Mouse (Mus musculus) neural tube, embryonic 13.5 days (tissue): ENCODE results near the gene Anxa4. TPM values are rescaled to one million over a fixed set of nuclear protein-coding genes. Genes with fewer than 3 reads are reported as not detected.

ENCODE experiments used
- ATAC-seq: fragments of 200-750 bp; cut with Nextera tagmentation; 2 replicates; pipeline ENCODE4 v1.8.0; 2017; ENCODE audit warnings: low read depth, mild to moderate bottlenecking, moderate TSS enrichment, moderate library complexity
- H3K27ac ChIP-seq: fragments of 300-500 bp; sonication (generic); replicated peaks from 2 replicates; pipeline ENCODE4 v1.5.1; 2015; ENCODE audit warnings: moderate library complexity, mild to moderate bottlenecking, inconsistent platforms
- H3K27me3 ChIP-seq: fragments of 300-500 bp; sonication (generic); 2 replicates; pipeline ENCODE4 v1.6.1; 2015; ENCODE audit warnings: mild to moderate bottlenecking, inconsistent platforms
- H3K36me3 ChIP-seq: fragments of 300-500 bp; sonication (generic); 2 replicates; pipeline ENCODE4 v1.6.1; 2015; ENCODE audit warnings: mild to moderate bottlenecking, inconsistent platforms
- H3K4me1 ChIP-seq: fragments of 300-500 bp; sonication (generic); replicated peaks from 2 replicates; pipeline ENCODE4 v1.6.1; 2015; ENCODE audit warnings: inconsistent platforms
- H3K4me2 ChIP-seq: fragments of 300-500 bp; sonication (generic); 2 replicates; pipeline ENCODE4 v1.6.1; 2015; ENCODE audit warnings: inconsistent platforms, mild to moderate bottlenecking, moderate library complexity
- H3K4me3 ChIP-seq: fragments of 300-500 bp; sonication (generic); 2 replicates; pipeline ENCODE4 v1.5.1; 2015; ENCODE audit warnings: mild to moderate bottlenecking, inconsistent platforms
- H3K9ac ChIP-seq: fragments of 300-500 bp; sonication (generic); 2 replicates; pipeline ENCODE4 v1.6.1; 2015; ENCODE audit warnings: moderate library complexity, mild to moderate bottlenecking, inconsistent platforms
- H3K9me3 ChIP-seq: fragments of 300-500 bp; sonication (generic); 2 replicates; pipeline ENCODE4 v1.6.1; 2016; ENCODE audit warnings: inconsistent platforms
- WGBS: fragments of 180-500 bp; shearing (Covaris S2); methylation state at CpG from one replicate; pipeline ENCODE4 v1.1.7; 2015; 5-methylcytosine and 5-hydroxymethylcytosine counted together
- polyA plus RNA-seq: library from polyadenylated mRNA; unstranded; fragments of >200 nt; fragmentation: Nextera tagmentation; extraction: Ambion mirVana; gene quantifications from 2 replicates; pipeline ENCODE4 v1.2.1, GENCODE M21; 2015

Gene Anxa4
- polyA plus RNA-seq, 1 experiment from 2014 or later, result 5.2 TPM

DNA sequence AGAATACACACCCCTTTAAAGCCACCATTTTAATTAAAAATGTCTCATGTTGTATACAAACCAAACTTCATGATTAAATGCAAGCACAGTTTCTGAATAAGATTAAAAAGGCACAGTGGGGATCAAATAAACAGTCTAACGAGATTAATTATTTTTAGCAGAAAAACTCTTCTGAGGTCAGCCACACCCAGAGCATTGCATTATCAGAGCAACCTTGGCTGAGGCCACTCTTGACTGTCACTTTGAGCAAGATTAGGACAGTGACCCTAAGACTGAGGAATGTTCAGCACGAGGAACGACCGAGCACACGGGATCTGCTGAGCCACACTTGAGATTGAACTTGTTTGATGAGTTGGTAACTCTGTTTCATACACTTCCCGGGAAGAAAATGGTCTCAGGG, 56.6 kb downstream of the Anxa4 start:
- Histone ChIP-seq H3K4me3 (no peak overlapping the region), H3K4me2 (no peak overlapping the region), H3K9me3 (no peaks in the 10 kb centered on the region), H3K27ac (no peak overlapping the region), H3K9ac (no peak overlapping the region), H3K27me3 (no peaks in the 10 kb centered on the region), H3K36me3 (no peaks in the 10 kb centered on the region), H3K4me1 (peaks cover 15% of the 10 kb centered on the region)
- ATAC-seq, result no peak
- 84% methylated on average over 6 of the region's 6 CpGs for WGBS

DNA sequence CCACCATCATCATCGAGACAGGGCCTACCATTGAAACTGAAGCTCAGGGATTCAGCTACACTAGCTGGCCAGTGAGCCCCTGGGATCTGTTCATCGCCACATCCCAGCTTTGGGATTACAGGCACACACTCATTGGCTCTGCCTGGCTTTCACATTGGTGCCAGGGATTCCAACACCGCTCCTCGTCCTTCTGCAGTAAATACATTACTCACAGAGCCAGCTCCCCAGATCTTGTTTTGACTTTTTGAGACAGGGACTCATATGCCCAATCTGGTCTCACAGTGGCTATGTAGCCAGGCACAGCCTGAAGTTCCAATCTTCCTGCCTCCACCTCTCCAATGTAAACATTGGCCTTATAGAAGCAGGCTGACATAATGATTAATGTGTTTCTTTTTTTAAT, 57.1 kb downstream of the Anxa4 start:
- Histone ChIP-seq H3K4me3 (no peak overlapping the region), H3K27ac (no peak overlapping the region), H3K9ac (no peak overlapping the region), H3K4me2 (no peak overlapping the region), H3K27me3 (no peaks in the 10 kb centered on the region), H3K4me1 (peaks cover 19% of the 10 kb centered on the region), H3K9me3 (no peaks in the 10 kb centered on the region), H3K36me3 (no peaks in the 10 kb centered on the region)
- WGBS, result 91% methylated on average over 4 of the region's 4 CpGs
- ATAC-seq, result no peak

DNA sequence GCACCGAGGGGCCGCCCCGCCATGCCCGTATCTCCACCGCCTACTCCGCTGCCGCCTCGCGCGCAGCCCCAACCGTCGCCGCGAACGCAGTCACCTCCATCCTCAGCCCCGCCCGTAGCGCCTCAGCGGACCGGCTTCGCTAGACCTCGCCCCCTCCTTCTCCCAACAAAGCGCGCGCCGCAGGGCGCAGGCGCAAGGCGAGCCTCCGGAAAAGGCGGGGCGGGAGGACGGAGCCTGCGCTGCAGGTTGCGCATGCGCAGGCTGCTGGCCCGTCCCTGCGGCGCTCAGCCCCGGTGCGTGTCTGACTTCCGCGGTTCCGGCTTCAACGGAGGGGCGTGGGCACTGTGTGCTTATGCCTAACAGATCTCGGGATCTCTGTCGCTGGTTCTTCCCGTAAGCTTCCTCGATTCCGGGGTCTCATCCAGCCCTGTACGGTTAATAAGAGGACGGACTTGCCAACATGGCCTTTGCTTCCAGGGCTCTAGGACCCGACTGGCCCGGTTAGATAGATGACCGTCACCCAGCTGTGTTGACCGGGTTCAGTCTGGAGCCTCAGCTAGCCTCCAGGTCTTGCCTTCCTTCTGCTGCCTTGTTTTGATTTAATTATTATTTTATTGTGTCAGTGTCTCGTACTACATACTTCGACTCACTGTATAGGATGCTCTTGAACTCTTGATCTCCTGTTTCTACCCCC, 60.1 kb downstream of the Anxa4 start, which contains the start of gene Gmcl1:
TSS of gene Gmcl1 (minus strand) at position 201 of the 694 bp plus-strand sequence.
- Histone ChIP-seq H3K27ac (peak within 1 kb of the TSS; percentile 97), H3K4me2 (peak within 1 kb of the TSS; percentile 91), H3K27me3 (no peaks in the 10 kb centered on the region), H3K9me3 (no peaks in the 10 kb centered on the region), H3K9ac (peak within 1 kb of the TSS; percentile 97), H3K36me3 (no peaks in the 10 kb centered on the region), H3K4me3 (peak within 1 kb of the TSS; percentile 98), H3K4me1 (peaks cover 34% of the 10 kb centered on the region)
- peak; percentile 96 for ATAC-seq
- WGBS, result under 1% methylated on average over 59 of the region's 59 CpGs

DNA sequence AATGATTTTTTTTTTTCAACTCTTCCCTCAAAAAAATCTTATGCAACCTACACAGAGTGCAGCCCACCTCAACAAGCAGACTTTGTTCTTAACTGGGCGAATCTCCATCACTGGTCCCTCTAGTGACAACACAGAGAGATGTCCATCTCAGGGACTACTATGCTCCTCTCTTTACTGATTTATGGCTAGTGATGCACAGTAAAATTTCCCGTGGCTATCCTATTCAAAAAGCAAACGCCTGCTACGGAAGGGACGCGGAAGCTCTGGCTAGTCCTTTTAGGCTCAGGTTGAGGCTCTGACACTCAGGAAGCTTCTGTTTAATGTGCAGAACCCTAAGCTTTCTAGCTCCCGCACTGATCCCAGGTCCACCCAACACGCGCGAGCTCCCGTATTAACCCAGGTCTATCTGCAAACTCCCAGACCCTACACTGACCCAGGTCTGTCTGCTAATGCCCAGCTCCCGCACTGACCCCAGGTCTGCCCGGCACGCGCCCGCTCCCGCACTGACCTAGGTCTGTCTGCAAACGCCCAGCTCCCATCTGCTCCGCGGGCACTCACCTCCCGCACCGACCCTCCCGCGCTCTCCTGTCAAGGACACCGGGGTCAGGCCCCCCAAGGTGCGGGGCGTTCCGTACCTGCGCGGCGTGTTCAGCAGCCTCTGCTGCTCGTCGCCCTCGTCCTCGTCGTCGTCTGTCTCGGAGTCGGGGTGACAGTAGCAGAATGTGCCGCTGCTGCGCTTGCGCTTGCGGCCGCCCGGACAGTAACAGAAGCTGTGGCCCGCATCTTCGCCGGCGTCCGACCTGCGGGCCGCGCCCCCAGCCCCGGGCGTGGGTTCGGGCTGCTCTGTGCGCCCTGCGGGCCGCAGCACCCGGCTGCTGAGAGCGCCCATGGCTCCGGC, 60.9 kb downstream of the Anxa4 start:
- ATAC-seq, result peak; percentile 78
- H3K27ac ChIP-seq, result peak overlapping the region; percentile 97
- WGBS, result under 1% methylated on average over 62 of the region's 62 CpGs

DNA sequence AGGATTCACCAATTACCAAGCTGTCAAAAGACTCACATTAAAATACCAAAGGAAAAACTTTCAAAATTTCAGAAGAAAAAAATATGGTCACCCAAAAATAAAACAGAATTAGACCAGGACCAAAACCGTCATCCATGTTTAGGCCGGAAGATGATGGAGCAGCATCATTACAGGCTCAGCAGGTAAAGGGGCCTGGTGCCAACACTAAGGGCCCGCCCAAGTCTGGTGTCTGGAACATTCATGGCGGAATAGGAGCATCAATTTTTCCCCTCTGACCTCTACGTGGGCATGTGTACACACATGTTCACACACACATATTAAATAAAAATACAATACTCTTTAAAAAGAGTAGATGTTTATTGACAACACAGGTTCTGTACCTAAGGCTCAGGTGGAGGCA, 64.7 kb downstream of the Anxa4 start:
- no peaks in the 10 kb centered on the region for H3K27me3 ChIP-seq
- H3K9me3 ChIP-seq, result no peaks in the 10 kb centered on the region
- no peak overlapping the region for H3K4me3 ChIP-seq
- peaks cover 18% of the 10 kb centered on the region for H3K36me3 ChIP-seq
- no peak for ATAC-seq
- H3K4me2 ChIP-seq, result no peak overlapping the region
- peaks cover 26% of the 10 kb centered on the region for H3K4me1 ChIP-seq
- WGBS, result 91% methylated on average over 5 of the region's 5 CpGs
- no peak overlapping the region for H3K9ac ChIP-seq
- H3K27ac ChIP-seq, result no peak overlapping the region

More for the DNA sequence above, 60.9 kb downstream of the Anxa4 start:
- peak overlapping the region; percentile 97 for H3K9ac ChIP-seq
- peaks cover 3% of the 10 kb centered on the region for H3K36me3 ChIP-seq
- H3K4me1 ChIP-seq, result peaks cover 34% of the 10 kb centered on the region
- H3K4me2 ChIP-seq, result peak overlapping the region; percentile 91
- peak overlapping the region; percentile 98 for H3K4me3 ChIP-seq
- no peaks in the 10 kb centered on the region for H3K27me3 ChIP-seq
- no peaks in the 10 kb centered on the region for H3K9me3 ChIP-seq

DNA sequence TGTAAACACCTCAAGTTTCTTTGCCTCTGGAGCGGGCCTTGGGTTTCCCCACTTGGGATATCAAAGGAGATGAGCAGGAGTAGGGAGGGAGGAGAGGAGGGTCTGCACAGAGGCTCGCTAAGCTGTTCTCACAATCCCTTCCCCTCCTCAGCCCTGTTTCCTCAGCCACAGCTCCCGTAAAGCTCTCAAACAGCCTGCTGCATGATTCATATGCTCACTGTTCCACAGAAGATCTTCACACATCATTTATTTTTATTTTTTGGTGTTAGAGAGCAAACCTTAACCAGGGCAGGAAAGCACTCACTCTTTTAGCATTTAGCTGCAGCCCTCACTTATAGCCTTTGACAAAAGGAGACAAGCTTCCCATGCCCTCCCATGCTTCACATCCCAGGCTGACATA, 71.4 kb downstream of the Anxa4 start:
- Histone ChIP-seq H3K27ac (no peak overlapping the region), H3K4me3 (no peak overlapping the region), H3K4me2 (no peak overlapping the region), H3K4me1 (no peaks in the 10 kb centered on the region), H3K36me3 (peaks cover 56% of the 10 kb centered on the region), H3K27me3 (no peaks in the 10 kb centered on the region), H3K9ac (no peak overlapping the region), H3K9me3 (no peaks in the 10 kb centered on the region)
- WGBS, result 74% methylated on average over 3 of the region's 3 CpGs
- ATAC-seq, result no peak

DNA sequence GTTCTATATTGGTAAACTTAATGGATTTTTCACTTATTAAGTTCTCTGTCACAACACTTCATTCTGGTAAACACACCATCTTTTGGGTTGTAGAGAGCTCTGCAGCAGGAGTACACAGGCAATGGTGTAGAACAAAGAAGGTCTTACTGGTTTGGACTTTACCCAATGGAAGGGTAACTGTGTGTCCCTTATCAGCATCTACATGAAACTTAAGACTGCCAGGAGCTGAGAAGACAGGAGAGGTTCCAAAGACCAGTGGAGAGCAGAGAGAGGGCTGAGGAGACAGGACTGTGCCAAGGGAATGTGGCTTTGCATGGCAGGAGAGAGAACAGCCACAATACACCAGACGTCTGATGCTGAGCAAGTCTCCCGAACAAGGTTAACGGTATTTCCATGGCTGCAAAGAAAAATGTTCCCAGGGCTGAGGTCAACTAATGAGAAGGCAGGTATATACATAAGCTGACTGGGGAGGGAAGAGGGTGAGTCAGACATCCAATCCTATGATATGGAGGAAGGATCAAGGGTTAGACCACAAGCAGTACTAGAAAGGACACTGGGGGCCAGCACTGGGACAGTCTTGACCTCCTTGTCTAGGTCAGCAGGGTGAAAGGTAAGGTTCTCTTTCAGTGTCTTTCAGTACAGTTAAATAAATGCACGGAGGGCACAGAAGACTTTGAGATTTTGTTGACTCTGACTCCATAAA, 85.2 kb downstream of the Anxa4 start:
- no peaks in the 10 kb centered on the region for H3K27me3 ChIP-seq
- WGBS, result 89% methylated on average over 4 of the region's 4 CpGs
- H3K27ac ChIP-seq, result no peak overlapping the region
- H3K36me3 ChIP-seq, result peaks cover 81% of the 10 kb centered on the region
- no peak overlapping the region for H3K4me3 ChIP-seq
- ATAC-seq, result no peak
- H3K9ac ChIP-seq, result no peak overlapping the region
- H3K4me1 ChIP-seq, result no peaks in the 10 kb centered on the region
- H3K4me2 ChIP-seq, result no peak overlapping the region
- H3K9me3 ChIP-seq, result no peaks in the 10 kb centered on the region

DNA sequence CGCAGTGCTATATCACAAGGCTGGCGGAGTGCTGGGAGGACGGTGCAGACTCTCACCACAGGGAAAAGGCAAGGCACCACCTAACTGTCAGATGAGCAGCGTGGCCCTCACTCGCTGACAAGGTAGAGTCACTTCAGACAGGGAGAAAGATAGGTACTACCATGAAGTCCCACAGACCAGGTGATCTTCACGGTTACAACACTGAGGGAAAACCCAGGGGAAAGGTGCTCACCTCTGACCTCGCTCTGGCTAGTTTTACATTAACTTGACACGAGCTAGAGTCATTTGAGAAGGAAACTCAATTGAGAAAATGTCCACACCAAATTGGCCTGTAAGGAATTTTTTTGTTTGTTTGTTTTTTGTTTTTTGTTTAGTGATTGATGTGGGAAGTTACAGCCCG, 90.8 kb downstream of the Anxa4 start:
- Histone ChIP-seq H3K9ac (no peak overlapping the region), H3K27ac (no peak overlapping the region), H3K4me2 (no peak overlapping the region), H3K9me3 (no peaks in the 10 kb centered on the region), H3K36me3 (peaks cover 94% of the 10 kb centered on the region), H3K27me3 (no peaks in the 10 kb centered on the region), H3K4me1 (no peaks in the 10 kb centered on the region), H3K4me3 (no peak overlapping the region)
- WGBS, result 93% methylated on average over 9 of the region's 9 CpGs
- no peak for ATAC-seq

DNA sequence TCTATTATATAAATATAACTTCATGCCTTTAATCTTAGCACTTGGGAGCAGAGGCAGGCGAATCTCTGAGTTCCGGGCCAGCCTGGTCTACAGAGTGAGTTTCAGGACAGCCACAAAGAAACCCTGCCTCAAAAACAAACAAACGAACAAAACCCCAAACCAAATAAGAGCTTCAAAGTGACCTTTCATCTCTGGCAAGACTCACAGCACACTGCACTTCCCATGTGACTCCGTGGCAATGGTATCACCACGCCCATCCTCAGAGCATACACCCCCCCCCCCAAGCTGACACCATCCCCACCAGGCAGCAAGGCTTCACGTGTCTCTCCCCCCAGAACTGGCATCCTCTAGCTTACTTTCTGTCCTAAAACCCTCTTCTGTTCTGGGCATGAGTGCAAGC, 95.5 kb downstream of the Anxa4 start:
- no peaks in the 10 kb centered on the region for H3K27me3 ChIP-seq
- no peaks in the 10 kb centered on the region for H3K4me1 ChIP-seq
- no peaks in the 10 kb centered on the region for H3K9me3 ChIP-seq
- no peak for ATAC-seq
- H3K27ac ChIP-seq, result no peak overlapping the region
- peaks cover 91% of the 10 kb centered on the region for H3K36me3 ChIP-seq
- H3K4me3 ChIP-seq, result no peak overlapping the region
- no peak overlapping the region for H3K4me2 ChIP-seq
- 86% methylated on average over 6 of the region's 6 CpGs for WGBS
- no peak overlapping the region for H3K9ac ChIP-seq

DNA sequence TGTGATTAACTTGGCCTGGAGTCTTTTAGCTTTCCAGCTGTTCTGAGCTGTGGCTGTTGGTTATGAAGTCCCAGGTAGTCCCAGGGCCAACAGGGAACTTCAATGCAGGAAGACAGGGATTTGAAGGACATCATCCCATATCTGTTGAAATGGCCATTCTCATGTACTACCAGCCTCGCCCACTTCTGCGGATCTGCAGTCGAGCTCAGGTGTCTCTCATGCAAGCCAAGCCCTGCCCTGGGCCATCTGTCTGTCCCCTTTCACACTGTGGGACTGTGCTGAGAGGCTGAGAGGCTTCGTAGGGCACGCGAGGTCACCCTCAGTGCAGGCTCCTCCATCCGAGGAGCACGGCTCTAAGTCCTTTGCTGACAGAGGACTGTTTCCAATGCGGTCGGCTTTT, 97.2 kb downstream of the Anxa4 start:
- ATAC-seq, result no peak
- Histone ChIP-seq H3K4me3 (no peak overlapping the region), H3K9ac (no peak overlapping the region), H3K27ac (no peak overlapping the region), H3K9me3 (no peaks in the 10 kb centered on the region), H3K36me3 (peaks cover 88% of the 10 kb centered on the region), H3K4me1 (no peaks in the 10 kb centered on the region), H3K4me2 (no peak overlapping the region), H3K27me3 (no peaks in the 10 kb centered on the region)
- WGBS, result 91% methylated on average over 10 of the region's 10 CpGs

DNA sequence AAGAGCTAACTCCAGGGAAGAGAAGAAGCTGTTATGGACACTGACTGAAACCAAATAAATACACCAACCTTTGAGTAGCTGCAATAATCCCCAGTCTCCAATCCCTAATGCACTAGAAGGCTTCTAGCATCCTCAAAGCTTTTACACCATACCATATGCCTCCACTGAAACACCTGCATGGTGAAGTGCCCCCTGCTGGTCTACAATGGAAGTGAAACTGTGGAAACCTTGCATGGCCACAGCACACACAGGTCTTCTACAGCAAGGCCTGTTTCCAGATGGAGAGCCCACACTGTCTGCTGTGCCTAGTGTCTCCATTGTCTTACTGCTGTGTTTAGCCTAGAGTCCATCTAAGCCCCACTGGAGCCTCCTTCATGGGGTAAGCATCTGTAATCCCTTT, 98.9 kb downstream of the Anxa4 start:
- Histone ChIP-seq H3K9me3 (no peaks in the 10 kb centered on the region), H3K27me3 (no peaks in the 10 kb centered on the region), H3K4me3 (no peak overlapping the region), H3K9ac (no peak overlapping the region), H3K4me1 (no peaks in the 10 kb centered on the region), H3K4me2 (no peak overlapping the region), H3K27ac (no peak overlapping the region), H3K36me3 (peaks cover 88% of the 10 kb centered on the region)
- ATAC-seq, result no peak

DNA sequence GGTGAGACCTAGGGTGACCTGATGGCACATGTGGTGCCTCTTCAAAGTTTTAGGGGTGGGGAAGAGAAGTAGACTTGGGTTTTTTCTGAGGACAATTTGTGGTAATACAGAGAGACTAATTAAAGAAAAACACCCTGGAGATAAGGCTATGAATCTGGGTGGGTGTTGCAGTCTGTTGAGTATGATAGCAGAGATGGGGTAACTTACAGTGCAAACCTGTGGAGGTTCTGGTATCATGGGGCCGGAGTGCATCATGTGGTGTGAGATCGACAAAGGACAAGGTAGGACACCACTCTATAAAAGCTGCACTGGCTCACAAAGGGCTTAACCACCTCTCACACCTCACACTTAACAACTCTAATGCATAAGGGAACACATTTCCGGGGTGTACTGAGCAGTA, 103.7 kb downstream of the Anxa4 start:
- no peak overlapping the region for H3K4me2 ChIP-seq
- peaks cover 6% of the 10 kb centered on the region for H3K4me1 ChIP-seq
- no peak overlapping the region for H3K9ac ChIP-seq
- no peak overlapping the region for H3K27ac ChIP-seq
- no peak for ATAC-seq
- H3K4me3 ChIP-seq, result no peak overlapping the region
- H3K27me3 ChIP-seq, result no peaks in the 10 kb centered on the region
- 93% methylated on average over 3 of the region's 3 CpGs for WGBS
- peaks cover 63% of the 10 kb centered on the region for H3K36me3 ChIP-seq
- no peaks in the 10 kb centered on the region for H3K9me3 ChIP-seq
